Mouse (Mus musculus): ENCODE measurements around the gene Serpind1.

GRCm38 (mm10) chr16:17336089-17336488, 4.9 kb downstream of the Serpind1 start:
- no peak for TF ChIP-seq CTCF (IDR thresholded peaks at IDR 0.05; ENCODE audit: low read depth)
- TF ChIP-seq EP300 (IDR thresholded peaks at IDR 0.05; ENCODE audit: low read depth) = no peak

Data from liver, embryonic 14.5 days (tissue).